Mouse (Mus musculus): Measurements from ENCODE around the gene Abhd17c.
"Not testable (repeated sequence)": the region's sequence is repeated elsewhere in the genome, so short reads cannot be mapped to it uniquely, and the experiment has no call there.

The Abhd17c gene

DNA sequence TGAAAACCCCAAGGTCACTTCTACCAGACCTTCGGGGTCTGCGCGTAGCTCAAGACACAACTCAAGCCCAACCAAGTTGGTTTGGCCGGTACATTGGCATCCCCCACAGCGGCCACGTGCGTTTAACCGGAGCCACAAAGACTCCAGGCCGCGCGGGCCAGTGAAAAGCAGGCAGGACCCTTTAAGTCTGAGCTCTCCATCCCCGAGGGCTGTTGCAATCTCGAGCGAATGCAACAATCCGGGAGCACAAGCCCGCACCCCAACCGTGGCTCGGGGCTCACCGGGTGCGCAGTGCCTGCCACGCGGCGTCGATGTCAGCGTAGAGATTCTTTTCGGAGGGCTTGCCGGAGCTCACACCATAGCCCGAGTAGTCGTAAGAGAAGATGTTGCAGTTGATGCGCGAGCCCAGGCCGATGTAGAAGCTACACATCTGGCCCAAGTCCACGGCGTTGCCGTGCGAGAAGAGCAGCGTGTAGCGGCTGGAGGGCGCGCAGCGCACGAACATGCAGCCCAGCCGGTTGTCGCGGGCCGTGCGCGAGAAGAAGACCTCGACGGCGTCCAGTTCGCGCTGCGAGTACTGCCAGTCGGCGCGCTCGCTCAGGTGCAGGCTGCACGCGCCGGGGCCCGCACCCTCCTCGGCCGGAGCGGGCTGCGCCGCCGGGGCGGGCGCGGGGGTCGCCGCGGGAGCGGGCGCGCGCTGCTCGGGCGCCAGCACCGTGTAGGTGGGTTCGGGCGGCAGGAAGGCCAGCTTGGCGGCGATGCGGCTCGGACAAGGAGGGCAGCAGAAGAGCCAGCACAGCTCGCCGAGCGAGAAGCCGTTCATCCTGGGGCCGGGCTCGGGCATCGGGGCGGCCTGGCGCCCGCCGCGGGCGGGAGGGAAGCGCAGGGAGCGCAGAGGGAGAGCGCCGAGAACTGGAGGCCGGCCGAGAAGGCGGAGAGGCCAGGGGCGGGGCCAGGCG, at the start of gene Abhd17c:
Abhd17c (minus strand) TSS at position 893 of the 959 bp plus-strand sequence.
- DNase-seq (ENCODE audit: extremely low read depth, insufficient read length, low spot score) = peak; percentile 77

DNA sequence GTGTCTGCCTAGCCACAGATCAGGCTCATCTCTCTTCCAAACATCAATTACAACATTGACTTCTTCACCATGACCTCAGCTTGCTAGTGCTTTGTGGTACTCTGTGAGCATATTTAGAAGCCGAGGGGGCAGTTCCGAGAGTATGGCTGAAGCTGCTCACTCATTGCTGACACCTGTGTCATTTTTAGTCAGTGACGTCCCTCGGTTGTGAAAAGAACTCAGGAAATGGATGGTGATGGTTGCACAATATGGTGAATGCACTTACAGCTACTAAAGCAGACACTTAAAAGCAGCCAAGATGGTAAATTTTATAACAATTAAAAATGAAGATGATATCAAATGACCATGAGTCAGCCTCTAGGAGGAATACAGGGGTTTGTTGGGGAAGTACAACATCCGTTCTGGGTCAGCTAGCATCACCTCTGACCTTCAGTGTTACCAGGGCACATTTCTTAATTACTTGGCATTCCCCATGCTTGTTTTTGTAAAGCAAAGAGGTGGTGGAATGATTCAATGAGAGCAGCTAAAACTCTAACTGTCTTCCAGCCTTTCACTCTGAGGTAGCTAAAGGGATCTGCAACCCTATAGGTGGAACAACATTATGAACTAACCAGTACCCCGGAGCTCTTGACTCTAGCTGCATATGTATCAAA, 45.6 kb upstream of the Abhd17c start:
- DNase-seq (ENCODE audit: extremely low read depth, insufficient read length, low spot score) = no peak

GRCm38 (mm10) chr7:84196221-84196620, 44.5 kb upstream of the Abhd17c start:
- DNase-seq (ENCODE audit: extremely low read depth, insufficient read length, low spot score) = peak; percentile 6

DNA sequence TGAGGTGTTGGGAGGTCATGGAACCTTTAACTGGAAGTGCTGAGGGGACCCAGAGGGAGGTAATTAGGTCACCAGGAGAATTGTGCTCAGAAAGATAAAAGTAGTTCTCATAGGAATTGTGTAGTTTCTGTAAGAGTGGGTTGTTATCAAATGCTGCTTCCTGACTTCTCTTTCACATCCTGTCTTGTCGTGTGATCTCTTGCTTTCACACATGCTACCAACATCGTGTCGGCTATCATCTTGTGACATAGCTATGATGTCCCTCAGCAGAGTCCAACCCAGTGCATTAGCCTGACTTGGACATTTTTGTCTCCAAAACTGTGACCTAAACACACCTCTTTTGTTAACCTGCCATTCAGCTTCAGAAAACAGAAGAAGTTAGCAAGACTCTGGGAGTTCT, 40.6 kb upstream of the Abhd17c start:
- no peak for DNase-seq (ENCODE audit: extremely low read depth, insufficient read length, low spot score)

GRCm38 (mm10) chr7:84191476-84191875, 39.8 kb upstream of the Abhd17c start:
- no peak for DNase-seq (ENCODE audit: extremely low read depth, insufficient read length, low spot score)

DNA sequence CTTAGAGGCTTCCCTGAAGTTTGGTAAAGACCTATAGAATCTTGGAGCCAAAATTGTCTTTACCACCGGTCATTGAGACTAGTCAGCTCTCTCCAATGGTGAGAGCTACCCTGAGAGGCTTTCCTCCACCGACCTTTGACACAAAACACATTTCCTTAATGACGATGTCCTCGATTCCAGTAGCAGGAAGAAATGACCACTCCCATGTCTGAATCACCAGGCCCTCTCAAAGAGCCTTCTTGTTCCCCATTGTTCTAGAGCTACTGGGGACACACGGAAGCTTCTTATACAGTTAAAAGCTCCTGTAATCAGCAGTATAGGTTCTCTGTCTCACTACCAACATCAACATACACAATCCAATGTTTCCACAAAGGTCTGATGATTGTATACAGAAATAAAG, 36.5 kb upstream of the Abhd17c start:
- no peak for DNase-seq (ENCODE audit: extremely low read depth, insufficient read length, low spot score)

DNA sequence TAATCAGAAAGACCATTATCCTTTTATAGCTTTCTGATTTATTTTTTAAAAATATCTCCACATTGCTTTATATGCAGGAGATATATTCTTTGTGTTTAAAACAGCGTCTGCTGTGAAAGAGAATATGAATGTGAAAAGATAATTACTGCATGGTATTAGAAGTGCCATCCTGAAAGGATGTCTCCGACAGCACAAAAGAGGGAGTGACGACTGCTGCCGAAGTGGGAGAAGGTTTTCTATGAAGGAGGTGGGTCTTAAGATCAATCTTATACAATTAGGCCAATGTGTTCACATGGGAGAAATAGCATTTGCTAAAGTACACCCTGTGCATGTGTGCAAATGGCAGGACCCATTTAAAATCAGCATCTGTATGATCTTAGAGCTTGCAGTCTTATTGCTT, 33.5 kb upstream of the Abhd17c start:
- DNase-seq (ENCODE audit: extremely low read depth, insufficient read length, low spot score) = no peak

- DNase-seq (ENCODE audit: extremely low read depth, insufficient read length, low spot score) = no peak
These were observed 33.0 kb upstream of the Abhd17c start for GRCm38 (mm10) chr7:84184703-84185102.

GRCm38 (mm10) chr7:84178809-84179208, 27.1 kb upstream of the Abhd17c start:
- not testable (repeated sequence) for DNase-seq (ENCODE audit: extremely low read depth, insufficient read length, low spot score)

- DNase-seq (ENCODE audit: extremely low read depth, insufficient read length, low spot score) = no peak
These were observed 23.2 kb upstream of the Abhd17c start for GRCm38 (mm10) chr7:84174655-84175448.

GRCm38 (mm10) chr7:84173394-84173793, 21.7 kb upstream of the Abhd17c start:
- no peak for DNase-seq (ENCODE audit: extremely low read depth, insufficient read length, low spot score)

DNA sequence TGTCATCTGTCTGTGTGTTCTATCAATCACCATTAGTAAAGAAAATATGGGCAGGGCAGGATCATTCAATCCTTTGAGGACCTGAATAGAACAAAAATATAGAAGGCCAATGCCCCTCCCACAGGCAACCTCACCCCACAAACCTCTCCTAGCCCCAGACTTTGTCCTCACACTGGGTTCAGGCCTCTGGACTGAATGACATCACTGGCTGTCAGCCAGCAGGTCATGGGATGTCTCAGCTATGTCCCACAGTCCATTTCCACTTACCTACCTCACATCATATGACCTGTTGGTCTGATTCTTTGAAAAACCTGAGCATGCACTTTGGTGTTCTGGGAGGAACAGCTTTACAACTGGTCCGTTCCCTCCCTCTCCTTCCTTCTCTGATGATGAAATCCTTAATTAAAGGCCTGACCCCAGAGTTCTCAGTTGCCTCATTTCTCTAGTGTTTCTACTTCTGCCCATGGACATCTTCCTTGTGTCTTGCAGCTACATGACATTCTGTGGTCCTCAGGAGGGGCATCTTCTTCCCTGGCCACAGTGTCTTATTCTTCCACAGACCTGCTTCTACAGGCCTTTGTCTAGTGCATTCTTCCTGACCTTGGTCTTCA, 19.6 kb upstream of the Abhd17c start:
- no peak for DNase-seq (ENCODE audit: extremely low read depth, insufficient read length, low spot score)

GRCm38 (mm10) chr7:84168355-84168754, 16.7 kb upstream of the Abhd17c start:
- no peak for DNase-seq (ENCODE audit: extremely low read depth, insufficient read length, low spot score)

GRCm38 (mm10) chr7:84166721-84167419, 15.2 kb upstream of the Abhd17c start:
- no peak for DNase-seq (ENCODE audit: extremely low read depth, insufficient read length, low spot score)

- DNase-seq (ENCODE audit: extremely low read depth, insufficient read length, low spot score) = no peak
These were observed 14.3 kb upstream of the Abhd17c start for GRCm38 (mm10) chr7:84166007-84166406.

DNA sequence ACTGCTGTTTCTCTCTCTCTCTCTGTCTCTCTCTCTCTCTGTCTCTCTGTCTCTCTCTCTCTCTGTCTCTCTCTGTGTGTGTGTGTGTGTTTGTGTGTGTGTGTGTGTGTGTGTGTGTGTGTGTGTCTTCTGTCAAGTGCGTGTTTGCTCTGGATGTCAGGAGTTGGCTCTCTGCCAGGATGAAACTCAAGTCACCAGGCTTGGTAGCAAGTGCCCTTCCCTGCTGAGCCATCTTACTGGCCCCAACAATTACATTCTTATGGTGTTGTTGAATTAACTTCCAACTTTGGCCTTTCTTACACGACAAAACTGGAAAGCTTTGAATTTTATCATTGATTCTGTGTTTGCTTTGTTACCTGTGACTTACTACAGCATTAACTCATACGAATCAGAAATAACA, 13.6 kb upstream of the Abhd17c start:
- DNase-seq (ENCODE audit: extremely low read depth, insufficient read length, low spot score) = no peak

DNA sequence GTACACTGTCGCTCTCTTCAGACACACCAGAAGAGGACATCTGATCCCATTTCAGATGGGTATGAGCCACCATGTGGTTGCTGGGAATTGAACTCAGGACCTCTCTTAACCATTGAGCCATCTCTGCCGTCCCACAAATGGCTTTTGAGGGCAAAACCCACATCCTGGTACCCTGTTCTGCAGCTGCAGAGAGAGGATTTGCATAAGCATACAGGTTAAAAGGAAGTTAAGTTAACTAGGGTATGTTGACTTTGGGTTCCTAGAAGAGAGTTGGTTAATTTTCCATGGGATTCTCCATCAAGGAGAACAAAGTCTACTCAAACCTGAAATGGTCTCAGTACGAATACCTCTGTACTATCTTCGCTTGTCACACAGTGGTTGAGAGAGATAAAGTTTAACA, 13.2 kb upstream of the Abhd17c start:
- DNase-seq (ENCODE audit: extremely low read depth, insufficient read length, low spot score) = no peak

GRCm38 (mm10) chr7:84164419-84164818, 12.7 kb upstream of the Abhd17c start:
- DNase-seq (ENCODE audit: extremely low read depth, insufficient read length, low spot score) = no peak

GRCm38 (mm10) chr7:84163585-84163984, 11.9 kb upstream of the Abhd17c start:
- no peak for DNase-seq (ENCODE audit: extremely low read depth, insufficient read length, low spot score)

GRCm38 (mm10) chr7:84159414-84159813, 7.7 kb upstream of the Abhd17c start:
- DNase-seq (ENCODE audit: extremely low read depth, insufficient read length, low spot score) = no peak
